Mouse (Mus musculus) ES-E14 (cell line): Measurements from ENCODE around the gene Wdr54. TPM values are rescaled to one million over a fixed set of nuclear protein-coding genes. Genes with fewer than 3 reads are reported as not detected.

Experiments
- DNase-seq: peaks from one replicate; pipeline ENCODE4 v3.0.0-alpha.2; 2013; ENCODE audit warnings: low read depth, low spot score
- H3K27ac ChIP-seq: 2 replicates; pipeline ENCODE4 v1.5.1; 2012; ENCODE audit warnings: low read depth, mild to moderate bottlenecking, low read length, moderate library complexity, mixed read lengths; ENCODE audit not compliant: poor library complexity, insufficient read depth, severe bottlenecking
- H3K36me3 ChIP-seq: 2 replicates; pipeline ENCODE4 v1.6.1; 2012; ENCODE audit warnings: mild to moderate bottlenecking, low read length, moderate library complexity, mixed read lengths; ENCODE audit not compliant: control insufficient read depth, poor library complexity, insufficient read depth, severe bottlenecking
- H3K4me1 ChIP-seq, 2 experiments: fragments of 150-350 bp in 1 of 2; sonication (generic) in 1 of 2; 2 replicates each; pipeline ENCODE4 v1.6.1; 2012; ENCODE audit warnings: low read length in 2 of 2, mild to moderate bottlenecking in 1 of 2, mixed read lengths in 1 of 2; ENCODE audit not compliant: control insufficient read depth in 2 of 2, insufficient read depth in 2 of 2, poor library complexity in 1 of 2
- H3K4me3 ChIP-seq, 2 experiments: fragments of 150-350 bp in 1 of 2; sonication (generic) in 1 of 2; 2 replicates each; pipeline ENCODE4 v1.5.1; 2012; ENCODE audit warnings: low read length in 2 of 2, low read depth in 1 of 2, mild to moderate bottlenecking in 1 of 2, mixed read lengths in 1 of 2; ENCODE audit not compliant: insufficient read depth in 1 of 2, poor library complexity in 1 of 2, severe bottlenecking in 1 of 2
- H3K9ac ChIP-seq: 2 replicates; pipeline ENCODE4 v1.6.1; 2012; ENCODE audit warnings: low read depth, mild to moderate bottlenecking, low read length, mixed read lengths; ENCODE audit not compliant: poor library complexity, insufficient read depth, severe bottlenecking
- H3K9me3 ChIP-seq: fragments of 150-350 bp; sonication (generic); 2 replicates; pipeline ENCODE4 v1.6.1; 2012; ENCODE audit warnings: low read depth, mild to moderate bottlenecking, low read length; ENCODE audit not compliant: control insufficient read depth, insufficient read depth
- CHD2 ChIP-seq: IDR thresholded peaks from 2 replicates; pipeline ENCODE4 v1.6.1; 2014; ENCODE audit warnings: mild to moderate bottlenecking, low read depth, low read length, inconsistent platforms
- HCFC1 ChIP-seq: IDR thresholded peaks from 2 replicates; pipeline ENCODE4 v1.6.1; 2012; ENCODE audit warnings: low read length, inconsistent platforms, borderline replicate concordance; ENCODE audit not compliant: insufficient read depth
- MAFK ChIP-seq: IDR thresholded peaks from 2 replicates; pipeline ENCODE4 v1.6.1; 2014; ENCODE audit warnings: mild to moderate bottlenecking, low read depth, low read length, inconsistent platforms; ENCODE audit not compliant: insufficient read depth
- ZC3H11A ChIP-seq: IDR thresholded peaks from 2 replicates; pipeline ENCODE4 v1.6.1; 2012; ENCODE audit warnings: low read depth, mild to moderate bottlenecking, inconsistent platforms, low read length, borderline replicate concordance
- ZNF384 ChIP-seq: IDR thresholded peaks from 2 replicates; pipeline ENCODE4 v1.6.1; 2012; ENCODE audit warnings: low read depth, low read length, inconsistent platforms
- in situ Hi-C, 2 experiments: fragments of 600-800 bp; cut with MboI; formaldehyde crosslinking; loops; one replicate each; pipeline ENCODE4 v1.15.1; 2025; ENCODE audit warnings: low sequenced_read_pairs in 2 of 2, inconsistent platforms in 1 of 2; ENCODE audit not compliant: unreplicated experiment in 2 of 2
- total RNA-seq: library from RNA; depleted of rRNA; stranded (reverse); fragments of 300-350 nt; gene quantifications from 2 replicates; pipeline ENCODE4 v1.2.3, GENCODE M21; 2012

Wdr54 gene
- total RNA-seq, 1 experiment, result 3.7 TPM

- peaks cover 3 to 10% of the 10 kb centered on the region in 2 experiments; a peak in 2 of 4 replicates for H3K4me1 ChIP-seq
- no peak overlapping the region for H3K27ac ChIP-seq
- TF ChIP-seq HCFC1 (no peak), ZC3H11A (no peak), CHD2 (no peak), ZNF384 (no peak), MAFK (no peak)
- in situ Hi-C loops, result no loop called here
- no peaks in the 10 kb centered on the region for H3K9me3 ChIP-seq
- no peak for DNase-seq
- peak overlapping the region in 1 of 2 experiments; percentile 69; a peak in 1 of 4 replicates for H3K4me3 ChIP-seq
- no peak overlapping the region for H3K9ac ChIP-seq
- no peaks in the 10 kb centered on the region for H3K36me3 ChIP-seq
These were observed 19.8 kb downstream of the Wdr54 start for GRCm38 (mm10) chr6:83136291-83136880.

GRCm38 (mm10) chr6:83135571-83136161, 20.5 kb downstream of the Wdr54 start:
- no peak for DNase-seq
- Histone ChIP-seq H3K27ac (no peak overlapping the region), H3K9ac (no peak overlapping the region), H3K4me3 (peak overlapping the region; percentile 26 to 54; a peak in 3 of 4 replicates), H3K4me1 (peaks cover 3 to 10% of the 10 kb centered on the region in 2 experiments; a peak in 2 of 4 replicates), H3K36me3 (no peaks in the 10 kb centered on the region), H3K9me3 (no peaks in the 10 kb centered on the region)
- TF ChIP-seq ZNF384 (no peak), MAFK (no peak), CHD2 (no peak), ZC3H11A (no peak), HCFC1 (no peak)
- in situ Hi-C loops, result no loop called here

GRCm38 (mm10) chr6:83134951-83135513, 21.2 kb downstream of the Wdr54 start, which contains the start of gene Rtkn:
Gene Rtkn, plus strand, starts transcription at chr6:83135463.
- no peak for DNase-seq
- peaks cover 3 to 10% of the 10 kb centered on the region in 2 experiments; a peak in 2 of 4 replicates for H3K4me1 ChIP-seq
- TF ChIP-seq ZNF384 (no peak), CHD2 (no peak), HCFC1 (no peak), ZC3H11A (no peak), MAFK (no peak)
- in situ Hi-C loops, result no loop called here
- H3K9ac ChIP-seq, result no peak within 1 kb of the TSS
- no peaks in the 10 kb centered on the region for H3K36me3 ChIP-seq
- peak within 1 kb of the TSS; percentile 26 to 54; a peak in 3 of 4 replicates for H3K4me3 ChIP-seq
- no peak within 1 kb of the TSS for H3K27ac ChIP-seq
- no peaks in the 10 kb centered on the region for H3K9me3 ChIP-seq

DNA sequence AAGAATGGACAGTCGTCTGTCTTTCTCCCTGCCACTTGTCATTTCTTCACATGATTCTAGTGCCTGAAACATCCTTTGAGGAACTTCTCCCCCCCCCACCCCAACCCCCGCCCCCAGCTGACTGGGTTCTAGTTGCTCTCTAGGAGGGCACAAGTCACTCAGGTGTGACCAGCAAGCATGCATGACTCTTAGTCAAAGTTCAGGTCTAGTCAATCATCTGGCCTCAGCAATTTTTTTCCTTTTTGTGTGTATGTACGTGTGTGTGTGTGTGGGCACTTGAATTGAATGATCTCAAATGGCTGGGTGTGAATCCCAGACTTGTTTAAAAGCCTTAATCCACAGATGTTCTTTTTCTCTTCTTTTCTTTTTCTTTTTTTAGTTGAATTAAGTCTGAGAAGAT, 22.0 kb downstream of the Wdr54 start:
- no peak overlapping the region for H3K4me3 ChIP-seq
- H3K36me3 ChIP-seq, result no peaks in the 10 kb centered on the region
- H3K27ac ChIP-seq, result no peak overlapping the region
- in situ Hi-C loops, result no loop called here
- DNase-seq, result no peak
- no peaks in the 10 kb centered on the region for H3K9me3 ChIP-seq
- no peak overlapping the region for H3K9ac ChIP-seq
- H3K4me1 ChIP-seq, result peaks cover 3 to 10% of the 10 kb centered on the region in 2 experiments; a peak in 2 of 4 replicates
- TF ChIP-seq HCFC1, result no peak
- no peak for TF ChIP-seq MAFK
- TF ChIP-seq ZNF384, result no peak
- TF ChIP-seq CHD2, result no peak
- no peak for TF ChIP-seq ZC3H11A
